Mouse (Mus musculus): ENCODE data around the gene Polr1b.

- TF ChIP-seq CTCF (IDR thresholded peaks at IDR 0.05; ENCODE audit: low read depth, low read length), result no peak
- TF ChIP-seq POLR2A (IDR thresholded peaks at IDR 0.05; ENCODE audit: borderline replicate concordance, low read depth, low read length), result no peak
Measured at GRCm38 (mm10) chr2:129079194-129079593, 21.6 kb upstream of the Polr1b start.
